Comparison of ENCODE assay signal across 14 mouse cellular contexts in genomic region chr11:98366290-98366689, GRCm38 (mm10). TPM values are rescaled to one million over a fixed set of nuclear protein-coding genes. Genes with fewer than 3 reads are reported as not detected.
DNase-seq lines count a peak whose midpoint lies in the region; ATAC-seq and TF ChIP-seq lines count a peak whose summit lies in the region.
"Had no signal": no experiment of that assay in that cellular context is flagged by ENCODE, and none has a peak within 500 bp of the region (broad histone marks: within the 10 kb centered on the region; RNA-seq: fewer than 3 reads in every experiment).

No protein-coding gene starts in this region.

- DNase-seq in heart, adult 9 months (ENCODE audit: low spot score in 2 of 2), result no peak
- DNase-seq in thymus, postnatal 0 days (ENCODE audit: low spot score), result peak; percentile 29
- DNase-seq in thymus, postnatal 10 days (ENCODE audit: low spot score in 2 of 2), result no peak
- no peak for DNase-seq in kidney, adult 2 months
- no peak for DNase-seq in right cerebral cortex, postnatal 36 days (ENCODE audit: low spot score in 2 of 2)
- DNase-seq: kidney, adult 18-20 months; kidney, postnatal 14 days had no signal

- peak overlapping the region; percentile 63 for H3K9ac ChIP-seq in heart, embryonic 13.5 days
- H3K9ac ChIP-seq: forebrain, embryonic 12.5 days; midbrain, embryonic 12.5 days; neural tube, embryonic 13.5 days had no signal

- H3K4me3 ChIP-seq in heart, embryonic 13.5 days, result no peak overlapping the region
- peak overlapping the region; percentile 5 for H3K4me3 ChIP-seq in megakaryocyte, embryonic 14.5 days (replicated peaks)
- no peak overlapping the region for H3K4me3 ChIP-seq in kidney, adult 2 months (ENCODE audit: insufficient read depth, low read depth, low read length)
- H3K4me3 ChIP-seq: forebrain, embryonic 12.5 days; hindbrain, embryonic 10.5 days; midbrain, embryonic 12.5 days; neural tube, embryonic 13.5 days had no signal

- no peaks in the 10 kb centered on the region for H3K27me3 ChIP-seq in heart, embryonic 13.5 days (replicated peaks)
- no peaks in the 10 kb centered on the region for H3K27me3 ChIP-seq in megakaryocyte, embryonic 14.5 days (replicated peaks)
- H3K27me3 ChIP-seq in kidney, adult 2 months (replicated peaks; ENCODE audit: control insufficient read depth, insufficient read depth, low read length), result no peaks in the 10 kb centered on the region
- H3K27me3 ChIP-seq: forebrain, embryonic 12.5 days; midbrain, embryonic 12.5 days; neural tube, embryonic 13.5 days had no signal

- TF ChIP-seq POLR2A in kidney, adult 2 months (IDR thresholded peaks at IDR 0.05; ENCODE audit: low read depth, low read length), result no peak

- H3K36me3 ChIP-seq in heart, embryonic 13.5 days, result peaks cover 4% of the 10 kb centered on the region; the same call in 1 of the 2 replicates
- H3K36me3 ChIP-seq in megakaryocyte, embryonic 14.5 days (replicated peaks; ENCODE audit: low read length), result peaks cover 48% of the 10 kb centered on the region
- H3K36me3 ChIP-seq in kidney, adult 2 months (ENCODE audit: control insufficient read depth, insufficient read depth, low read length), result no peaks in the 10 kb centered on the region
- H3K36me3 ChIP-seq: midbrain, embryonic 12.5 days; neural tube, embryonic 13.5 days had no signal

- H3K9me3 ChIP-seq in heart, embryonic 13.5 days, result no peaks in the 10 kb centered on the region
- no peaks in the 10 kb centered on the region for H3K9me3 ChIP-seq in megakaryocyte, embryonic 14.5 days
- H3K9me3 ChIP-seq: forebrain, embryonic 12.5 days; hindbrain, embryonic 10.5 days; midbrain, embryonic 12.5 days; neural tube, embryonic 13.5 days had no signal

- no peak for ATAC-seq in heart, embryonic 13.5 days (ENCODE audit: extremely low read depth, insufficient number of reproducible peaks, low FRiP score, low TSS enrichment)

- no peak for TF ChIP-seq CTCF in kidney, adult 2 months (conservative IDR thresholded peaks at IDR 0.05; ENCODE audit: insufficient read depth, insufficient read length, low read depth, low read length)

- H3K4me2 ChIP-seq in heart, embryonic 13.5 days, result no peak overlapping the region
- H3K4me2 ChIP-seq: forebrain, embryonic 12.5 days; midbrain, embryonic 12.5 days; neural tube, embryonic 13.5 days had no signal

- WGBS in heart, embryonic 13.5 days, result 69% methylated on average over 10 of the region's 10 CpGs
- WGBS in kidney, adult 2 months, result 78% methylated on average over 10 of the region's 10 CpGs

- H3K27ac ChIP-seq in heart, embryonic 13.5 days (replicated peaks), result peak overlapping the region; percentile 53; the same call in 1 of the 2 replicates
- H3K27ac ChIP-seq in kidney, adult 2 months (ENCODE audit: insufficient read depth, low read depth, low read length), result no peak overlapping the region
- H3K27ac ChIP-seq: forebrain, embryonic 12.5 days; hindbrain, embryonic 10.5 days; midbrain, embryonic 12.5 days; neural tube, embryonic 13.5 days had no signal

- peaks cover 70% of the 10 kb centered on the region for H3K4me1 ChIP-seq in heart, embryonic 13.5 days
- H3K4me1 ChIP-seq in megakaryocyte, embryonic 14.5 days, result peaks cover 53% of the 10 kb centered on the region
- H3K4me1 ChIP-seq in kidney, adult 2 months (ENCODE audit: control insufficient read depth, insufficient read depth, low read length), result peaks cover 4% of the 10 kb centered on the region

RNA-seq across cellular contexts. Expression of gene Stard3, which starts 8.1 kb away (rescaled TPM):
- 37.2 and 43.4 TPM in 2 replicates for polyA plus RNA-seq in heart, embryonic 13.5 days (2015; fragmentation: Nextera tagmentation; extraction: Ambion mirVana)
- 49.5 and 51.8 TPM in 2 replicates for polyA plus RNA-seq in thymus, postnatal 0 days (2015; fragmentation: Nextera tagmentation; extraction: Ambion mirVana)
- polyA plus RNA-seq in megakaryocyte, embryonic 14.5 days (2012; ENCODE audit: insufficient read depth, low replicate concordance), result 23.5 and 70.4 TPM in 2 replicates
- polyA plus RNA-seq in kidney, adult 2 months (2012; rRNA removed), result 59.1 and 74.9 TPM in 2 replicates

RNA-seq across cellular contexts. Expression of gene Tcap, which starts 17.3 kb away (rescaled TPM):
- 159 and 184 TPM in 2 replicates for polyA plus RNA-seq in heart, embryonic 13.5 days (2015; fragmentation: Nextera tagmentation; extraction: Ambion mirVana)
- 0.22 TPM in 1 of 2 replicates, not detected in the other for polyA plus RNA-seq in thymus, postnatal 0 days (2015; fragmentation: Nextera tagmentation; extraction: Ambion mirVana)
- polyA plus RNA-seq in megakaryocyte, embryonic 14.5 days (2012; ENCODE audit: insufficient read depth, low replicate concordance), result 0.82 TPM in 1 of 2 replicates, not detected in the other
- polyA plus RNA-seq in kidney, adult 2 months (2012; rRNA removed), result 0.56 and 33.0 TPM in 2 replicates

RNA-seq across cellular contexts. Expression of gene Ppp1r1b, which starts 18.1 kb away (rescaled TPM):
- polyA plus RNA-seq in heart, embryonic 13.5 days (2015; fragmentation: Nextera tagmentation; extraction: Ambion mirVana), result 40.5 and 51.7 TPM in 2 replicates
- polyA plus RNA-seq in thymus, postnatal 0 days (2015; fragmentation: Nextera tagmentation; extraction: Ambion mirVana), result 2.7 and 3.1 TPM in 2 replicates
- polyA plus RNA-seq in megakaryocyte, embryonic 14.5 days (2012; ENCODE audit: insufficient read depth, low replicate concordance), result 0.34 TPM in 1 of 2 replicates, not detected in the other
- 84.7 and 94.6 TPM in 2 replicates for polyA plus RNA-seq in kidney, adult 2 months (2012; rRNA removed)

RNA-seq across cellular contexts. Expression of gene Pnmt, which starts 20.0 kb away (rescaled TPM):
- polyA plus RNA-seq in heart, embryonic 13.5 days (2015; fragmentation: Nextera tagmentation; extraction: Ambion mirVana), result 1.3 and 1.5 TPM in 2 replicates
- polyA plus RNA-seq in thymus, postnatal 0 days (2015; fragmentation: Nextera tagmentation; extraction: Ambion mirVana), result 0.94 and 1.0 TPM in 2 replicates
- polyA plus RNA-seq in megakaryocyte, embryonic 14.5 days (2012; ENCODE audit: insufficient read depth, low replicate concordance), result not detected in 2 replicates
- polyA plus RNA-seq in kidney, adult 2 months (2012; rRNA removed), result not detected in 2 replicates
- polyA plus RNA-seq: stomach, embryonic 14.5 days had no signal

RNA-seq across cellular contexts. Expression of gene Pgap3, which starts 34.0 kb away (rescaled TPM):
- 19.0 and 19.1 TPM in 2 replicates for polyA plus RNA-seq in heart, embryonic 13.5 days (2015; fragmentation: Nextera tagmentation; extraction: Ambion mirVana)
- polyA plus RNA-seq in thymus, postnatal 0 days (2015; fragmentation: Nextera tagmentation; extraction: Ambion mirVana), result 12.1 and 12.7 TPM in 2 replicates
- 8.5 and 10.4 TPM in 2 replicates for polyA plus RNA-seq in megakaryocyte, embryonic 14.5 days (2012; ENCODE audit: insufficient read depth, low replicate concordance)
- polyA plus RNA-seq in kidney, adult 2 months (2012; rRNA removed), result 32.2 and 35.4 TPM in 2 replicates

Comparison
In these comparisons a context has a peak if more than half of its experiments do, and no peak if none do; other contexts are left out.
1. RNA of gene Ppp1r1b, which starts 18.1 kb away (polyA plus RNA-seq): 84.7 to 94.6 TPM in kidney, adult 2 months and 40.5 to 51.7 TPM in heart, embryonic 13.5 days; 2.7 to 3.1 TPM in thymus, postnatal 0 days and 0.34 TPM in megakaryocyte, embryonic 14.5 days; every median in the first group is over 10 times any median in the second.